Mouse (Mus musculus): Measurements from ENCODE around the gene Golph3. TPM values are rescaled to one million over a fixed set of nuclear protein-coding genes. Genes with fewer than 3 reads are reported as not detected.

The Golph3 gene
- 462 TPM for polyA plus RNA-seq (2014; fragmentation: Illumina TruSeq; extraction: RNeasy Lipid Tissue Mini Kit (QIAGEN cat#74804); ENCODE audit: low read depth, low replicate concordance)

GRCm38 (mm10) chr15:12321091-12321787 lies at the start of gene Golph3:
Golph3 (plus strand) TSS chr15:12321450.

GRCm38 (mm10) chr15:12321788-12322621 lies 755 bp downstream of the Golph3 start, which contains the start of gene 1810049J17Rik:
1810049J17Rik (minus strand) TSS chr15:12321899.

Other genes starting within 250 kb of the Golph3 start
- 209 TPM for gene Zfr, start 203.6 kb upstream of the Golph3 start, polyA plus RNA-seq (2014; fragmentation: Illumina TruSeq; extraction: RNeasy Lipid Tissue Mini Kit (QIAGEN cat#74804); ENCODE audit: low read depth, low replicate concordance)
- 20.0 TPM for gene Mtmr12, start 116.4 kb upstream of the Golph3 start, polyA plus RNA-seq (2014; fragmentation: Illumina TruSeq; extraction: RNeasy Lipid Tissue Mini Kit (QIAGEN cat#74804); ENCODE audit: low read depth, low replicate concordance)
- not detected for gene 1810049J17Rik, start 449 bp downstream of the Golph3 start, polyA plus RNA-seq (2014; fragmentation: Illumina TruSeq; extraction: RNeasy Lipid Tissue Mini Kit (QIAGEN cat#74804); ENCODE audit: low read depth, low replicate concordance)